Mouse (Mus musculus): ENCODE measurements around the gene Rasgrp1.

GRCm38 (mm10) chr2:117328521-117329285 lies 14.1 kb downstream of the Rasgrp1 start:
- no peak for TF ChIP-seq POLR2A (IDR thresholded peaks at IDR 0.05; ENCODE audit: borderline replicate concordance, extremely low read depth, insufficient read depth, insufficient read length, poor library complexity, severe bottlenecking)
- no peak for TF ChIP-seq CTCF (IDR thresholded peaks at IDR 0.05; ENCODE audit: borderline replicate concordance, extremely low read depth, insufficient read depth, insufficient read length)

Data from brain, embryonic 14.5 days (tissue).